In genomic region chr17:43264739-43265138, GRCm38 (mm10) we compare ENCODE assay signal across 14 mouse cellular contexts. TPM values are rescaled to one million over a fixed set of nuclear protein-coding genes. Genes with fewer than 3 reads are reported as not detected.
DNase-seq lines count a peak whose midpoint lies in the region; ATAC-seq lines count a peak whose summit lies in the region.
"Had no signal": no experiment of that assay in that cellular context is flagged by ENCODE, and none has a peak within 500 bp of the region (broad histone marks: within the 10 kb centered on the region; RNA-seq: fewer than 3 reads in every experiment).

No protein-coding gene starts in this region.

- no peaks in the 10 kb centered on the region for H3K9me3 ChIP-seq in forebrain, embryonic 11.5 days (ENCODE audit: control insufficient read depth, low read length)
- H3K9me3 ChIP-seq in forebrain, embryonic 10.5 days, result peaks cover 15% of the 10 kb centered on the region
- H3K9me3 ChIP-seq in limb, embryonic 13.5 days, result peaks cover 18% of the 10 kb centered on the region
- H3K9me3 ChIP-seq in limb, embryonic 10.5 days (replicated peaks), result 0 out of 2 replicates have a peak, but pooled peaks cover 3% of the 10 kb centered on the region
- no peaks in the 10 kb centered on the region; the same call in 1 of the 2 replicates for H3K9me3 ChIP-seq in forebrain, embryonic 15.5 days
- H3K9me3 ChIP-seq in neural tube, embryonic 12.5 days, result peaks cover 12% of the 10 kb centered on the region; the same call in 1 of the 2 replicates

- no peaks in the 10 kb centered on the region for H3K27me3 ChIP-seq in forebrain, embryonic 11.5 days (ENCODE audit: control insufficient read depth, insufficient read depth, low read length)
- no peaks in the 10 kb centered on the region for H3K27me3 ChIP-seq in forebrain, embryonic 10.5 days (ENCODE audit: poor library complexity, severe bottlenecking)
- no peaks in the 10 kb centered on the region for H3K27me3 ChIP-seq in limb, embryonic 13.5 days
- H3K27me3 ChIP-seq in limb, embryonic 10.5 days (ENCODE audit: low read depth, poor library complexity, severe bottlenecking), result no peaks in the 10 kb centered on the region
- no peaks in the 10 kb centered on the region for H3K27me3 ChIP-seq in forebrain, embryonic 15.5 days
- no peaks in the 10 kb centered on the region for H3K27me3 ChIP-seq in neural tube, embryonic 12.5 days (replicated peaks)
- H3K27me3 ChIP-seq: heart, embryonic 13.5 days; limb, embryonic 12.5 days; Patski had no signal

- 0 out of 2 replicates have a peak, but pooled peaks have one; percentile 8 for ATAC-seq in forebrain, embryonic 11.5 days (replicated peaks; ENCODE audit: low FRiP score)
- no peak for ATAC-seq in limb, embryonic 13.5 days (ENCODE audit: low FRiP score, low read depth)
- peak; percentile 15 for ATAC-seq in forebrain, embryonic 15.5 days (replicated peaks)
- peak; percentile 38; the same call in 1 of the 2 replicates for ATAC-seq in neural tube, embryonic 12.5 days (ENCODE audit: low FRiP score, low read depth)

- no peak for DNase-seq in forebrain, embryonic 11.5 days (ENCODE audit: low spot score)
- no peak for DNase-seq in forebrain, embryonic 10.5 days (ENCODE audit: extremely low spot score, low spot score)
- no peak for DNase-seq in limb, embryonic 10.5 days (ENCODE audit: low spot score)
- DNase-seq in ovary, postnatal 36 days (ENCODE audit: low spot score), result no peak
- DNase-seq in Muller cell, postnatal 12 days (ENCODE audit: inconsistent ontology term), result no peak
- DNase-seq: gastrocnemius, postnatal 25 days had no signal

- H3K36me3 ChIP-seq in forebrain, embryonic 11.5 days (ENCODE audit: control insufficient read depth, insufficient read depth, low read length), result no peaks in the 10 kb centered on the region
- no peaks in the 10 kb centered on the region for H3K36me3 ChIP-seq in forebrain, embryonic 10.5 days (replicated peaks)
- H3K36me3 ChIP-seq in limb, embryonic 13.5 days, result no peaks in the 10 kb centered on the region
- H3K36me3 ChIP-seq in limb, embryonic 10.5 days, result no peaks in the 10 kb centered on the region
- H3K36me3 ChIP-seq in forebrain, embryonic 15.5 days, result no peaks in the 10 kb centered on the region
- no peaks in the 10 kb centered on the region for H3K36me3 ChIP-seq in neural tube, embryonic 12.5 days
- H3K36me3 ChIP-seq: heart, embryonic 13.5 days; limb, embryonic 12.5 days had no signal

- H3K27ac ChIP-seq in forebrain, embryonic 11.5 days (ENCODE audit: low read depth, low read length), result no peak overlapping the region
- H3K27ac ChIP-seq in forebrain, embryonic 10.5 days, result no peak overlapping the region
- H3K27ac ChIP-seq in limb, embryonic 13.5 days, result no peak overlapping the region
- H3K27ac ChIP-seq in limb, embryonic 10.5 days, result no peak overlapping the region
- no peak overlapping the region for H3K27ac ChIP-seq in forebrain, embryonic 15.5 days (replicated peaks)
- no peak overlapping the region for H3K27ac ChIP-seq in neural tube, embryonic 12.5 days
- H3K27ac ChIP-seq: heart, embryonic 13.5 days; left cerebral cortex, adult 2 months; limb, embryonic 12.5 days; macrophage had no signal

- H3K4me1 ChIP-seq in forebrain, embryonic 11.5 days (replicated peaks; ENCODE audit: control insufficient read depth, insufficient read depth, low read length), result peaks cover 3% of the 10 kb centered on the region; the same call in 1 of the 2 replicates
- H3K4me1 ChIP-seq in forebrain, embryonic 10.5 days, result peaks cover 3% of the 10 kb centered on the region; the same call in 1 of the 2 replicates
- peaks cover 2% of the 10 kb centered on the region; the same call in 1 of the 2 replicates for H3K4me1 ChIP-seq in limb, embryonic 13.5 days
- peaks cover 9% of the 10 kb centered on the region; the same call in 1 of the 2 replicates for H3K4me1 ChIP-seq in limb, embryonic 10.5 days
- 0 out of 2 replicates have a peak, but pooled peaks cover 2% of the 10 kb centered on the region for H3K4me1 ChIP-seq in forebrain, embryonic 15.5 days
- H3K4me1 ChIP-seq in neural tube, embryonic 12.5 days, result no peaks in the 10 kb centered on the region

- H3K4me2 ChIP-seq in forebrain, embryonic 11.5 days (ENCODE audit: low read depth, low read length, severe bottlenecking), result no peak overlapping the region
- peak overlapping the region; percentile 43; the same call in 1 of the 2 replicates for H3K4me2 ChIP-seq in limb, embryonic 13.5 days (replicated peaks)
- no peak overlapping the region for H3K4me2 ChIP-seq in forebrain, embryonic 15.5 days (replicated peaks)
- H3K4me2 ChIP-seq in neural tube, embryonic 12.5 days (replicated peaks), result no peak overlapping the region

- H3K4me3 ChIP-seq in forebrain, embryonic 11.5 days (ENCODE audit: low read depth, low read length), result no peak overlapping the region
- no peak overlapping the region for H3K4me3 ChIP-seq in forebrain, embryonic 10.5 days
- H3K4me3 ChIP-seq in limb, embryonic 13.5 days, result no peak overlapping the region
- no peak overlapping the region for H3K4me3 ChIP-seq in limb, embryonic 10.5 days
- H3K4me3 ChIP-seq in forebrain, embryonic 15.5 days, result no peak overlapping the region
- no peak overlapping the region for H3K4me3 ChIP-seq in neural tube, embryonic 12.5 days
- H3K4me3 ChIP-seq: left cerebral cortex, adult 2 months; limb, embryonic 12.5 days had no signal

- no peak overlapping the region for H3K9ac ChIP-seq in forebrain, embryonic 11.5 days (ENCODE audit: low read length)
- no peak overlapping the region for H3K9ac ChIP-seq in limb, embryonic 13.5 days
- H3K9ac ChIP-seq in forebrain, embryonic 15.5 days (replicated peaks), result no peak overlapping the region
- no peak overlapping the region for H3K9ac ChIP-seq in neural tube, embryonic 12.5 days
- H3K9ac ChIP-seq: limb, embryonic 12.5 days had no signal

- 82% methylated on average over 7 of the region's 7 CpGs for WGBS in forebrain, embryonic 11.5 days
- WGBS in forebrain, embryonic 10.5 days, result 83% methylated on average over 7 of the region's 7 CpGs
- 53% methylated on average over 7 of the region's 7 CpGs for WGBS in limb, embryonic 13.5 days
- 78% methylated on average over 7 of the region's 7 CpGs for WGBS in limb, embryonic 10.5 days
- WGBS in forebrain, embryonic 15.5 days, result 81% methylated on average over 7 of the region's 7 CpGs
- 75% methylated on average over 7 of the region's 7 CpGs for WGBS in neural tube, embryonic 12.5 days

RNA-seq across cellular contexts. Expression of gene Adgrf1, which starts 5.4 kb away (rescaled TPM):
- polyA plus RNA-seq in forebrain, embryonic 11.5 days (2014; fragmentation: Nextera tagmentation; extraction: Ambion mirVana), result not detected in 2 replicates
- not detected in 2 replicates for polyA plus RNA-seq in forebrain, embryonic 10.5 days (2016; fragmentation: Nextera tagmentation; extraction: Ambion mirVana)
- polyA plus RNA-seq in limb, embryonic 13.5 days (2015; fragmentation: Nextera tagmentation; extraction: Ambion mirVana), result 0.06 TPM in 1 of 2 replicates, not detected in the other
- polyA plus RNA-seq in limb, embryonic 10.5 days (2016; fragmentation: Nextera tagmentation; extraction: Ambion mirVana), result not detected in 2 replicates
- polyA plus RNA-seq in forebrain, embryonic 15.5 days (2015; fragmentation: Nextera tagmentation; extraction: Ambion mirVana), result not detected in 2 replicates
- polyA plus RNA-seq in neural tube, embryonic 12.5 days (2016; fragmentation: Nextera tagmentation; extraction: Ambion mirVana), result not detected in 2 replicates
- polyA plus RNA-seq: limb, embryonic 12.5 days had no signal
